Mouse (Mus musculus): ENCODE results near the gene Ryk. TPM values are rescaled to one million over a fixed set of nuclear protein-coding genes. Genes with fewer than 3 reads are reported as not detected.
A peak's percentile ranks its signal among the peaks of the same experiment; 100 is the strongest.
"Not testable (repeated sequence)": the region's sequence is repeated elsewhere in the genome, so short reads cannot be mapped to it uniquely, and the experiment has no call there.

Ryk gene
- polyA plus RNA-seq, 1 experiment from 2014 or later, result 13.7 TPM

- H3K4me3 ChIP-seq; H3K27me3 ChIP-seq; H3K4me2 ChIP-seq; ATAC-seq (ENCODE audit: low FRiP score, low read depth); H3K4me1 ChIP-seq (replicated peaks); H3K27ac ChIP-seq (replicated peaks); H3K9me3 ChIP-seq; H3K9ac ChIP-seq: not testable (repeated sequence)
- H3K36me3 ChIP-seq, result peaks cover 18% of the 10 kb centered on the region
- WGBS, result 92% methylated on average over 3 of the region's 3 CpGs
Observed at GRCm38 (mm10) chr9:102913597-102913996, 78.9 kb downstream of the Ryk start.

GRCm38 (mm10) chr9:102914583-102914982, 79.9 kb downstream of the Ryk start:
- no peak for ATAC-seq (ENCODE audit: low FRiP score, low read depth)
- WGBS, result 71% methylated on average over 1 of the region's 1 CpGs
- no peak overlapping the region for H3K4me2 ChIP-seq

GRCm38 (mm10) chr9:102915292-102915854, 80.7 kb downstream of the Ryk start:
- WGBS, result 91% methylated on average over 3 of the region's 3 CpGs
- Histone ChIP-seq H3K4me2 (no peak overlapping the region), H3K36me3 (peaks cover 3% of the 10 kb centered on the region; the same call in 1 of the 2 replicates), H3K9me3 (no peaks in the 10 kb centered on the region), H3K27me3 (no peaks in the 10 kb centered on the region), H3K9ac (no peak overlapping the region), H3K27ac (replicated peaks) (no peak overlapping the region), H3K4me1 (replicated peaks) (no peaks in the 10 kb centered on the region), H3K4me3 (no peak overlapping the region)
- no peak for ATAC-seq (ENCODE audit: low FRiP score, low read depth)

More at GRCm38 (mm10) chr9:102914583-102914982, 79.9 kb downstream of the Ryk start:
- no peak overlapping the region for H3K4me3 ChIP-seq
- H3K27ac ChIP-seq (replicated peaks), result no peak overlapping the region
- peaks cover 10% of the 10 kb centered on the region; the same call in 1 of the 2 replicates for H3K36me3 ChIP-seq
- no peak overlapping the region for H3K9ac ChIP-seq
- H3K9me3 ChIP-seq, result no peaks in the 10 kb centered on the region
- H3K4me1 ChIP-seq (replicated peaks), result no peaks in the 10 kb centered on the region
- no peaks in the 10 kb centered on the region for H3K27me3 ChIP-seq

- ATAC-seq (ENCODE audit: low FRiP score, low read depth), result no peak
- Histone ChIP-seq H3K9me3 (no peaks in the 10 kb centered on the region), H3K27ac (replicated peaks) (no peak overlapping the region), H3K4me1 (replicated peaks) (no peaks in the 10 kb centered on the region), H3K4me2 (no peak overlapping the region), H3K4me3 (no peak overlapping the region), H3K9ac (no peak overlapping the region), H3K36me3 (peaks cover 3% of the 10 kb centered on the region; the same call in 1 of the 2 replicates), H3K27me3 (no peaks in the 10 kb centered on the region)
- 95% methylated on average over 7 of the region's 7 CpGs for WGBS
Observed at GRCm38 (mm10) chr9:102916076-102916475, 81.4 kb downstream of the Ryk start.

DNA sequence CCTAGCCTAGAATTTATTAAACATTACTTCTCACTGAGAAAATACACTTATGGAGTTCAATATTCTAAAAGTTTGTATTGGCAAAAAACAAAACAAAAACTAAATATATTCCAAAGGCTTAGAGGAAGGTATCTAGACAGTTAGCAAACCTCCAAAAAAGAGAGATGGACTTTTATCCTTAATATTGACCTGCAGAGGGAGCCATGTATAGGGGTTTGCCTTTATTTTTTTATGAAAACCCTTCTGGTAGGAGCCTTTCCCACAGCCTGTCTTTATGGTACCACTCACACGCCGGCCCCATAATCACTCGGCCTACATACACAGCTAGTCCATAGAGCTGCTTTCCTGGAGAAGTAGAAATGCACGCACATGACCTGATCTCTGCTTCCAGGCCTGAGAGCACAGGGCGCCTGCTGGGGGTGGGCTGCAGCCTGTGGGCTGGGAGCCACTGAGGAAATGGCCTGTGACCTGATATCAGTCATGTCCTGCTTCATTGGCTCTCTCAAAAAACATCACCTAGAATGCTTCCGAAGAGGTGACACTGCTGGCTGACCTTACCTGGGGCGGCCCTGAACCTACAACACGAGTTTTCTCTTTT, 82.9 kb downstream of the Ryk start:
- no peaks in the 10 kb centered on the region for H3K9me3 ChIP-seq
- H3K4me2 ChIP-seq, result no peak overlapping the region
- H3K4me3 ChIP-seq, result no peak overlapping the region
- no peaks in the 10 kb centered on the region for H3K27me3 ChIP-seq
- no peaks in the 10 kb centered on the region for H3K4me1 ChIP-seq (replicated peaks)
- 81% methylated on average over 8 of the region's 8 CpGs for WGBS
- peaks cover 3% of the 10 kb centered on the region; the same call in 1 of the 2 replicates for H3K36me3 ChIP-seq
- ATAC-seq (ENCODE audit: low FRiP score, low read depth), result no peak
- H3K27ac ChIP-seq (replicated peaks), result no peak overlapping the region
- no peak overlapping the region for H3K9ac ChIP-seq

GRCm38 (mm10) chr9:102919486-102919885, 84.8 kb downstream of the Ryk start:
- Histone ChIP-seq H3K36me3 (peaks cover 3% of the 10 kb centered on the region; the same call in 1 of the 2 replicates), H3K27me3 (no peaks in the 10 kb centered on the region), H3K4me1 (replicated peaks) (no peaks in the 10 kb centered on the region), H3K9me3 (no peaks in the 10 kb centered on the region), H3K9ac (no peak overlapping the region), H3K27ac (replicated peaks) (no peak overlapping the region), H3K4me3 (no peak overlapping the region), H3K4me2 (no peak overlapping the region)
- WGBS, result 83% methylated on average over 5 of the region's 5 CpGs
- no peak for ATAC-seq (ENCODE audit: low FRiP score, low read depth)

DNA sequence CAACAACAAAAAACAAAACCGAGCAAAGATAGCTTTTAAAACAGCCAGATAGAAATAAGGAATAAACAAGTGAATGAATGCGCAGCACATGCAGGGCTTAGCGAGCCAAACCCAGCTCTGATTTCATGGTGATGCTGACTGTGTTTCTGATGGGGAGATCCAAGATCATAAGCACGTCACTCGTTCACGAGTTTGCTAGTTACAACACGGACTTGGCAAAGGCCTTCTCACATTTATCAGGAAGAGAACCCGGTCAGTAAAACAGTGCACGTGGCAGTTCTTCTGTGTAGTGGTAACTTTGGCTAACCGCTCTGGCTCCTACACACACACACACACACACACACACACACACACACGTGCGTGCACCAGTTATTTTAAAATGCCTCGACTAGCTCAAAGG, 87.1 kb downstream of the Ryk start:
- WGBS, result 88% methylated on average over 13 of the region's 13 CpGs
- H3K4me1 ChIP-seq (replicated peaks), result no peaks in the 10 kb centered on the region
- H3K9ac ChIP-seq, result no peak overlapping the region
- ATAC-seq (ENCODE audit: low FRiP score, low read depth), result no peak
- no peaks in the 10 kb centered on the region for H3K27me3 ChIP-seq
- H3K9me3 ChIP-seq, result no peaks in the 10 kb centered on the region
- H3K4me3 ChIP-seq, result no peak overlapping the region
- no peak overlapping the region for H3K27ac ChIP-seq (replicated peaks)
- H3K4me2 ChIP-seq, result no peak overlapping the region
- no peaks in the 10 kb centered on the region; the same call in 1 of the 2 replicates for H3K36me3 ChIP-seq

- Histone ChIP-seq H3K36me3 (no peaks in the 10 kb centered on the region), H3K27me3 (no peaks in the 10 kb centered on the region), H3K9ac (no peak overlapping the region), H3K4me1 (replicated peaks) (no peaks in the 10 kb centered on the region), H3K27ac (replicated peaks) (no peak overlapping the region), H3K9me3 (no peaks in the 10 kb centered on the region), H3K4me2 (no peak overlapping the region), H3K4me3 (no peak overlapping the region)
- 94% methylated on average over 7 of the region's 7 CpGs for WGBS
- ATAC-seq (ENCODE audit: low FRiP score, low read depth), result no peak
Observed at GRCm38 (mm10) chr9:102922866-102923434, 88.2 kb downstream of the Ryk start.

DNA sequence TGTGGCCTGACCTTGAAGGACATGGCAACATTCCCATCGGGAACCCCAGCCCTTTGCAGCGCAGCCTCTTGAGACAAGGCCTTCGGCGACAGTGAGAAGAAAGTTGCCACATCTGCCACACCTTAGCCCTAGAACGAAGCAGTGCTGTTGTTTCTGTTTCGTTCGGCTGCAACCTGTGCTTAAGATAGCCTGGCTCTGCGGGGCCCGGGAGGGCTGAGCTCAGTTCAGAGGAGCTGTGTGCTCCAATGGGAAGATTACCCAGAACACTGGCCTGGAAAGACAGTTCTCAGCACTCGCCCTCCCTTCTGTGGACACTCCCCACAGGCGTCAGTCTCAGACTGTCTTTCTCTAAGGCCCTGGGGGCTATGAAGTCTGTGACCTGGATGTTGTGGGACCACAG, 89.1 kb downstream of the Ryk start:
- H3K27ac ChIP-seq (replicated peaks), result no peak overlapping the region
- WGBS, result 91% methylated on average over 11 of the region's 11 CpGs
- no peaks in the 10 kb centered on the region for H3K4me1 ChIP-seq (replicated peaks)
- H3K36me3 ChIP-seq, result no peaks in the 10 kb centered on the region
- no peaks in the 10 kb centered on the region for H3K27me3 ChIP-seq
- no peak overlapping the region for H3K4me3 ChIP-seq
- H3K9ac ChIP-seq, result no peak overlapping the region
- no peak for ATAC-seq (ENCODE audit: low FRiP score, low read depth)
- H3K9me3 ChIP-seq, result no peaks in the 10 kb centered on the region
- no peak overlapping the region for H3K4me2 ChIP-seq

DNA sequence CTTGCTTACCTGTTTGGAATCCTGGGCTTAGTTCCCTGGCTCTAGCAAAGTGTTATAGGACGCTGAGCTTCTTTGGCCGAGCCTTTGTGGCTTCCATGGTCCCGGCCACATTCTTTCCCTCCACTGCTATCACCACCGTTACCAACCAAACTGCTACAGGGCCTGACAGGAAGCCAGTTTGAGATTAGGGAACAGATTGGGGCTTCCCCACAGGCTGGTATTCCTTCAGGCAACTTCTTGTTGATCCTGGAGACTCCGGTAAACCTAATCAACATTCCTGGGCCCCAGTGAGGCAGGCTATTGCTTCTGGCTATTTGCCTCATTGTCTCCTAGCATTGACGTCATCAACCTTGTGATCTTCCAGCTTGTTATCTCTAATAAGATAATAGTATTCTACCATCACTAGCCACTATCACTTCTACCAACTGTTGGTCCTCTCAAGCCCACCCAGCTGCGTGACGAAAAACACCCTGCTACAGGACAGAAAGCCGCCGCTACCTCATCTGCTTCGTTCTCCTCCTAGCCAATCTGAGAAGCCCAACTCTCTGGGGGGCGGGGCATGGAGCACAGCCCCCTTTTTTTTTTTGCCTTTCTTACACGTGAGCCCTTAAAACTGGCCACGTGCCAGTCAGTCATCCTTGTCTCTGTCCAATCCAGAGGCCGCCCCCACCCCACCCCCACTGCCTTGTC, 90.1 kb downstream of the Ryk start:
- no peaks in the 10 kb centered on the region for H3K27me3 ChIP-seq
- no peaks in the 10 kb centered on the region for H3K36me3 ChIP-seq
- ATAC-seq (ENCODE audit: low FRiP score, low read depth), result no peak
- H3K9me3 ChIP-seq, result no peaks in the 10 kb centered on the region
- no peak overlapping the region for H3K4me3 ChIP-seq
- no peaks in the 10 kb centered on the region; the same call in 1 of the 2 replicates for H3K4me1 ChIP-seq (replicated peaks)
- WGBS, result 70% methylated on average over 15 of the region's 15 CpGs
- H3K4me2 ChIP-seq, result no peak overlapping the region
- no peak overlapping the region for H3K9ac ChIP-seq
- no peak overlapping the region for H3K27ac ChIP-seq (replicated peaks)

DNA sequence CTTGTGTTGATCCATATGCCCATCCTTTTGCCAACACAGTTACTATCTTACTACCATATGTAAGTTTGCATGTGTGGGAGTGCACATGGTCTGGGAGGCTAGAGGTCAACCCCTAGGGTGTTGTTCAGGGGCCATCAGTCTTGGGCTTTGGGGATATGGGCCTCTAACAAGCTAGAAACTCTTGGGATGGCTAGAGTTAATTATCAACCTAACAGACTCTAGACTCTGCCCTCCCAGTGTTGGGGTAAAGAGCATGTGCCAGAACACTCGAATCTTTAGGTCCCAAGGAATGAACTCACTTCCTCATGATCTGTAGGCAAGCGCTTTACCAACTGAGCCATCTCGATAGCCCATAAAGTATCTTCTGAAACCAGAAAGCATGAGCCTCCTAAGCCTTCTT, 91.4 kb downstream of the Ryk start:
- Histone ChIP-seq H3K4me1 (replicated peaks) (no peaks in the 10 kb centered on the region; the same call in 1 of the 2 replicates), H3K36me3 (no peaks in the 10 kb centered on the region), H3K27me3 (no peaks in the 10 kb centered on the region), H3K27ac (replicated peaks) (no peak overlapping the region), H3K9ac (no peak overlapping the region), H3K4me3 (no peak overlapping the region), H3K4me2 (no peak overlapping the region), H3K9me3 (no peaks in the 10 kb centered on the region)
- WGBS, result 83% methylated on average over 3 of the region's 3 CpGs
- ATAC-seq (ENCODE audit: low FRiP score, low read depth), result no peak

- no peaks in the 10 kb centered on the region for H3K9me3 ChIP-seq
- H3K4me1 ChIP-seq (replicated peaks), result no peaks in the 10 kb centered on the region; the same call in 1 of the 2 replicates
- no peak overlapping the region for H3K4me3 ChIP-seq
- H3K9ac ChIP-seq, result no peak overlapping the region
- H3K27me3 ChIP-seq, result no peaks in the 10 kb centered on the region
- peak; percentile 56; the same call in 1 of the 2 replicates for ATAC-seq (ENCODE audit: low FRiP score, low read depth)
- WGBS, result 27% methylated on average over 6 of the region's 6 CpGs
- H3K4me2 ChIP-seq, result no peak overlapping the region
- no peaks in the 10 kb centered on the region for H3K36me3 ChIP-seq
- peak overlapping the region; percentile 26; the same call in 1 of the 2 replicates for H3K27ac ChIP-seq (replicated peaks)
Observed at GRCm38 (mm10) chr9:102929776-102930175, 95.1 kb downstream of the Ryk start.

Data from hindbrain, embryonic 15.5 days (tissue).